Mouse (Mus musculus) forebrain, embryonic 11.5 days (tissue): ENCODE data around the gene Rab6b. TPM values are rescaled to one million over a fixed set of nuclear protein-coding genes. Genes with fewer than 3 reads are reported as not detected.
"Not testable (repeated sequence)": the region's sequence is repeated elsewhere in the genome, so short reads cannot be mapped to it uniquely, and the experiment has no call there.

ENCODE experiments used
- ATAC-seq: fragments of 200-750 bp; cut with Nextera tagmentation; replicated peaks from 2 replicates; pipeline ENCODE4 v1.8.0; 2017; ENCODE audit warnings: moderate TSS enrichment; ENCODE audit not compliant: low FRiP score
- DNase-seq: peaks from one replicate; pipeline ENCODE4 v3.0.0-alpha.2; 2017; ENCODE audit warnings: low spot score
- H3K27ac ChIP-seq: fragments of 300-500 bp; sonication (generic); 2 replicates; pipeline ENCODE4 v1.5.1; 2014; ENCODE audit warnings: low read depth, low read length
- H3K27me3 ChIP-seq: fragments of 300-500 bp; sonication (generic); 2 replicates; pipeline ENCODE4 v1.6.1; 2014; ENCODE audit warnings: mild to moderate bottlenecking, low read length, mixed read lengths; ENCODE audit not compliant: control insufficient read depth, insufficient read depth
- H3K36me3 ChIP-seq: fragments of 300-500 bp; sonication (generic); 2 replicates; pipeline ENCODE4 v1.6.1; 2014; ENCODE audit warnings: mild to moderate bottlenecking, low read length, moderate library complexity, mixed read lengths; ENCODE audit not compliant: control insufficient read depth, insufficient read depth
- H3K4me1 ChIP-seq: fragments of 300-500 bp; sonication (generic); replicated peaks from 2 replicates; pipeline ENCODE4 v1.6.1; 2014; ENCODE audit warnings: low read length, mixed read lengths; ENCODE audit not compliant: control insufficient read depth, insufficient read depth
- H3K4me2 ChIP-seq: fragments of 300-500 bp; sonication (generic); 2 replicates; pipeline ENCODE4 v1.6.1; 2014; ENCODE audit warnings: low read depth, mild to moderate bottlenecking, low read length, moderate library complexity, mixed read lengths; ENCODE audit not compliant: severe bottlenecking
- H3K4me3 ChIP-seq: fragments of 300-500 bp; sonication (generic); 2 replicates; pipeline ENCODE4 v1.5.1; 2014; ENCODE audit warnings: low read depth, low read length
- H3K9ac ChIP-seq: fragments of 300-500 bp; sonication (generic); 2 replicates; pipeline ENCODE4 v1.6.1; 2014; ENCODE audit warnings: low read length
- H3K9me3 ChIP-seq: fragments of 300-500 bp; sonication (generic); 2 replicates; pipeline ENCODE4 v1.6.1; 2016; ENCODE audit warnings: low read length, mixed read lengths; ENCODE audit not compliant: control insufficient read depth
- WGBS: fragments of 180-500 bp; shearing (Covaris S2); extraction: QIAGEN DNeasy Blood & Tissue Kit; methylation state at CpG from one replicate; pipeline ENCODE4 v1.1.7; 2014; 5-methylcytosine and 5-hydroxymethylcytosine counted together
- polyA plus RNA-seq: library from polyadenylated mRNA; unstranded; fragments of >200 nt; fragmentation: Nextera tagmentation; extraction: Ambion mirVana; gene quantifications from 2 replicates; pipeline ENCODE4 v1.2.1, GENCODE M21; 2014

Rab6b gene
- polyA plus RNA-seq, 1 experiment from 2014 or later: 12.5 TPM

GRCm38 (mm10) chr9:103090116-103090875 is 21.3 kb upstream of the Rab6b start:
- Histone ChIP-seq H3K27ac (no peak overlapping the region), H3K9me3 (no peaks in the 10 kb centered on the region), H3K36me3 (no peaks in the 10 kb centered on the region), H3K4me1 (no peaks in the 10 kb centered on the region), H3K27me3 (no peaks in the 10 kb centered on the region), H3K4me2 (no peak overlapping the region), H3K9ac (no peak overlapping the region), H3K4me3 (no peak overlapping the region)
- DNase-seq: no peak
- WGBS: 86% methylated on average over 9 of the region's 9 CpGs
- no peak for ATAC-seq

- Histone ChIP-seq H3K4me3 (no peak overlapping the region), H3K4me1 (no peaks in the 10 kb centered on the region), H3K27me3 (no peaks in the 10 kb centered on the region), H3K4me2 (no peak overlapping the region), H3K27ac (no peak overlapping the region), H3K9ac (no peak overlapping the region), H3K36me3 (no peaks in the 10 kb centered on the region), H3K9me3 (no peaks in the 10 kb centered on the region)
- DNase-seq: no peak
- 81% methylated on average over 16 of the region's 16 CpGs for WGBS
- ATAC-seq: no peak
Observed at GRCm38 (mm10) chr9:103091039-103091883, 20.3 kb upstream of the Rab6b start.

GRCm38 (mm10) chr9:103092248-103092647 is 19.3 kb upstream of the Rab6b start:
- WGBS: under 1% methylated on average over 19 of the region's 19 CpGs
- Histone ChIP-seq H3K36me3 (no peaks in the 10 kb centered on the region), H3K9ac (peak overlapping the region; percentile 54), H3K4me2 (peak overlapping the region; percentile 77), H3K27ac (no peak overlapping the region), H3K4me3 (peak overlapping the region; percentile 38), H3K9me3 (no peaks in the 10 kb centered on the region), H3K4me1 (no peaks in the 10 kb centered on the region), H3K27me3 (no peaks in the 10 kb centered on the region)
- DNase-seq (peak; percentile 93), ATAC-seq (peak; percentile 91)

- Histone ChIP-seq H3K27me3 (no peaks in the 10 kb centered on the region), H3K4me3 (no peak overlapping the region), H3K9ac (no peak overlapping the region), H3K9me3 (no peaks in the 10 kb centered on the region), H3K4me2 (no peak overlapping the region), H3K27ac (no peak overlapping the region), H3K4me1 (no peaks in the 10 kb centered on the region), H3K36me3 (no peaks in the 10 kb centered on the region)
- 94% methylated on average over 3 of the region's 3 CpGs for whole genome bisulfite sequencing
- ATAC-seq (no peak), DNase-seq (no peak)
Observed at GRCm38 (mm10) chr9:103093681-103094080, 17.9 kb upstream of the Rab6b start.

GRCm38 (mm10) chr9:103108341-103108798 is 3.2 kb upstream of the Rab6b start:
- not testable (repeated sequence) for H3K9me3 ChIP-seq, H3K36me3 ChIP-seq, H3K27ac ChIP-seq, H3K9ac ChIP-seq, H3K27me3 ChIP-seq
- 25% methylated on average over 7 of the region's 14 CpGs for WGBS
- Histone ChIP-seq H3K4me3 (peak overlapping the region; percentile 34), H3K4me2 (peak overlapping the region; percentile 51; the same call in 1 of the 2 replicates), H3K4me1 (peaks cover 11% of the 10 kb centered on the region)
- ATAC-seq: peak; percentile 65
- DNase-seq: peak; percentile 58

DNA sequence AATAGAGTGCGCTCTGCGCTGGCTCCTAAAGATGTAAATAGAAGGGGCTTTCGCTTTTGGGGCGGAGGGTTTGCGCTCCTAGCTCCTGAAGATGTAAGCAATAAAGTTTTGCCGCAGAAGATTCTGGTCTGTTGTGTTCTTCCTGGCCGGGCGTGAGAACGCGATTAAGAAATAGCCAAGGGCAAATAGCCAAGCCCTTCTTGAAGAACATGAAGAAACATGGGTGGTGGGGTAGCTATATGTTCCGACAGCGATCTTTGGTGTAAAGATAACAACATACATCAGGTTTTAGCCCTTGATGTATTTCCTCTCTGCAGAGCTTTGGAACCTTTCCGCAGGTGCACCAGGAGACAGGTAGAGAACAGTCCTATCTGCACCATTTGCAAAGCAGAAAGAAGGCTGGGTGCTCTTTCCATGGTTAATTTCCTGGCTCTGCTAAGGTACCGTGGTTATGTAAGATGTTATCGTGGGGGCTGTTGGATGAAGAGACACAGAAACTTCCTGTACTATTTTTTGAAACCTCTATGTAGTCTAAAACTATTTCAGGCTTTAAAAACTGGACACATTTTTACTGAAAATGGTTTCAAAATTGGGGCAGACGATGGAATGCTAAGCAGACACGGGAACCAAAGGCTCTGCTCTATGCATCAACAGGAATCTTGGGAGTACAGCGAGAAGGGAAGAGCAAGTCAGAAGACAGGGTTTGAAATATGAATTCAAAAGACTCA is 2.5 kb upstream of the Rab6b start:
- WGBS: 35% methylated on average over 18 of the region's 18 CpGs
- H3K27ac ChIP-seq: no peak overlapping the region

DNA sequence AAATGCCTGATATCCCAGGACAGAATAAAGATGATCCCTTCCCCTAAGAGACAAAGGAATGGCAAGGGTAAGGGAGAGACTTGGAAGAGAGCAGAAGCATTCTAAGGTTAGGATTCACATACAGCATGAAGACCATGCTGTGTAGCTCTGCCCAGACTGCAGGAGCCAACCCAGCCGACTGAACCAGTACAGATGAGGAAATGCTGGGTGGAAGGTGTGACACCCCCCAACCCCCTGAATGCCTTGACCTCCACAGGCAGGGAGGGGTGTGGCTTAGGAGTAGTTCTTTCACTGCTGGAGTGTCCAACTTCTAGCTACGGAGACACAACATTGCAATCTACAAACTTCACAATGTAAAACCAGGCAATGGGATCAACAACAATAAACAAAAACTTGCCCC is 1.7 kb upstream of the Rab6b start:
- Histone ChIP-seq H3K27ac (no peak overlapping the region), H3K27me3 (peaks cover 6% of the 10 kb centered on the region), H3K9me3 (no peaks in the 10 kb centered on the region), H3K4me1 (peaks cover 11% of the 10 kb centered on the region), H3K4me2 (peak overlapping the region; percentile 65; the same call in 1 of the 2 replicates), H3K4me3 (no peak overlapping the region), H3K36me3 (no peaks in the 10 kb centered on the region), H3K9ac (no peak overlapping the region)
- ATAC-seq: no peak
- peak; percentile 46 for DNase-seq
- WGBS: 67% methylated on average over 2 of the region's 2 CpGs

More for the DNA sequence above, 2.5 kb upstream of the Rab6b start:
- H3K4me3 ChIP-seq: peak overlapping the region; percentile 34
- H3K4me2 ChIP-seq: peak overlapping the region; percentile 65
- DNase-seq: peak; percentile 37
- no peak for ATAC-seq
- peak overlapping the region; percentile 48 for H3K9ac ChIP-seq
- peaks cover 11% of the 10 kb centered on the region for H3K4me1 ChIP-seq
- no peaks in the 10 kb centered on the region for H3K36me3 ChIP-seq
- H3K9me3 ChIP-seq: no peaks in the 10 kb centered on the region
- H3K27me3 ChIP-seq: peaks cover 6% of the 10 kb centered on the region
